Mouse (Mus musculus) layer of hippocampus, postnatal 36 days (tissue): ENCODE data around the gene Enpp7. TPM values are rescaled to one million over a fixed set of nuclear protein-coding genes. Genes with fewer than 3 reads are reported as not detected.

ENCODE experiments used
- DNase-seq, 2 experiments: peaks; one replicate each; pipeline ENCODE4 v3.0.0; 2022
- total RNA-seq, 2 experiments: library from RNA; stranded (reverse); gene quantifications; 2 replicates each; pipeline ENCODE4 v1.2.3; 2021

Gene Enpp7
- not detected for total RNA-seq

GRCm38 (mm10) chr11:118987999-118988398, at the start of gene Enpp7:
Enpp7 (plus strand) TSS chr11:118988188.
- no peak for DNase-seq

GRCm38 (mm10) chr11:118939731-118940130, 48.3 kb upstream of the Enpp7 start:
- DNase-seq = no peak

GRCm38 (mm10) chr11:118940539-118940938, 47.4 kb upstream of the Enpp7 start:
- DNase-seq = peak; percentile 83 to 85

- no peak for DNase-seq
These were observed 46.7 kb upstream of the Enpp7 start for GRCm38 (mm10) chr11:118941268-118941667.

DNA sequence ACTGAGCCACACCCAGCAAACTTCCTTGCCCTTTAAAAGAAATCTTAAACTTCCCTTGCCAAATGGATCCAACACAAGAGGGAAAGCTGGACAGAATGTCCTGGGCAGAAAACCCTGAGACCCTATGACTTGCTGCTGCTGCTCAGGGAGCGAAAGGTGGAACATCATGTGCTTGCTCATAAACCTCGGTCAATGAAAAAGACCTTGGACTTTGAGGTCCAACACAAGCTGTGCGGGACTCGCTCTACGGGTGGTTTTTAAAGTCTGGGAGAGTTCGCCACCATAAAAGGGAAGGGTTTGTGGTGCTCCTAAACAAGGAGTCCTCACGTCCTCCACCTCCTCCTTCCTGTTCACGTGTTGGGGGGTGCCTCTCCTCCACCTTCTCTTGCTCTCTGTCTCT, 42.1 kb upstream of the Enpp7 start:
- no peak for DNase-seq

DNA sequence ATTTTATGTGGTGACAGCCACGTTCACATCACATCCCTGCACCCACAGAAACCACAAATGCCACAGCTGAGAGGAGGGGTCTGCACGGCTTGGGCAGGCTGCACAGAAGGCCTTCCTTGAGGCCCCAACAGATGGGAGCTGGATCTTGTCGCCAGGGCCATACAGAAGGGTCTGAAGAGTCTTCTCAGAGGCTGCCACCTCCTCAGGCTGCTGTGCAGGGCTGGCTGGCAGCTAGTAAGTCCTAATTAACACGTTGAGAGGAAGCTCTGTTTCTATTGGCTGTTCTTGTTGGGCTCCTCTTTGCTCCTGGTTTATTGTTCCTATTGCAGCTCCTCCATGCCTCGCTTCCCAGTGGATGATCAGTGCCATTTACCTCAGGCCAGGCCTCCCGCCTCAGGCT, 33.0 kb upstream of the Enpp7 start:
- no peak for DNase-seq

- DNase-seq = peak; percentile 69 to 77
These were observed 30.9 kb upstream of the Enpp7 start for GRCm38 (mm10) chr11:118957070-118957471.

GRCm38 (mm10) chr11:118960649-118961048, 27.3 kb upstream of the Enpp7 start:
- DNase-seq = peak in 1 of 2 experiments; percentile 49

DNA sequence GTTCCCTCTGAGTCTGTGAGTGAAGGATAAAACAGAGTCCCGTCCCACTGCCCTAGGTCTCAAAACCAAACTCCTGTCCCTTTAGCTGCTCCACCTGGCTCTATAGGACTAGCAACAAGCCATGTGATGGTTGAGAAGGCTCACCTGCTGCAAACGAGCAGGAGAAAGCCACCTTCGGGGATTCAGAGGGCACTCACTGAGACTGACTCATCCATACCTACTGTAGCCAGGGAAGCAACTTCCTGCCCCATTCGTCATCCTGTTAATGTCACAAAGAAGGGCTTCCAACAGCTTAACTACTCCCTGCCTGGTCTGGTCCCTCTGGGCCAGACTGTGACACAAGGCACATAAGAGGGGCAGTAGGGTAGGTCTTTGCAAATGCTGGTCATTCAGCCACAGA, 25.5 kb upstream of the Enpp7 start:
- DNase-seq = no peak

DNA sequence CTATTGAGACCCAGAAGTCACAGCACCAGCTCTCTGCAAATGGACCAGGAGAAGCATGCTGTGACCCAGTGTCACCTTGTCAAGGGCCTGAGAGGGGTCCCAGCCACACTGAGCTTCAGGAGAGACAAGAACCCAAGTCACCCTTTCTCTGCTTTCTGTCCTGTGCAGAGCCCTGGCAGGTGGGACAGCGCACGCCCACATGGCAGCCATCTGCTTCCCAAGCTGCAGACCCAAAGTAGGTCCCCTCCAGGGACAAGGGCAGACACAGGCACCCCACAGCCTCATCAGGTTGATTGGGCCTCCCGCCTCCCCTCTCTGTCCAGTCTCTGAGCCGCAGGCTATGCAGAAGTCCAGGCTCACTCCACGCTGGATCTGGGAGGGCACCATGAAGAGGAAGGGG, 24.1 kb upstream of the Enpp7 start:
- DNase-seq = no peak

DNA sequence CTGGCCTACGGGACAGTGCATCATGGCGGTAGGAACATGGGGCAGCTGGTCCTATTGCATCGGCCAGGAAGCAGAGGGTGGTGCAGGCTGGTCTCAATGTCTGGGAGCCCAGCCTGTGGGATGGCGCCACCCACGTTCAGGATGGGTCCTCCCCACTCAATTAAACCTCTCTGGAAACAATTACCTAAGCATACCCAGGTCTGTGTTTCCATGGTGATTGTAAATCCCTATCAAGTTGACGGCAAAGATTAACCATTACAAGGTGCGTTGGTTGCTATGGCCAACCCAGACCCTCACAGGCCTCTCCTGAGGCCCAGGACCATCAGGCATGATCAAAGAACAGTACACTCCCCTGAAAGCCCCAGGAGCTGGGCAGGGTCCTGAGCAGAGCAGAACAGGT, 22.9 kb upstream of the Enpp7 start:
- no peak for DNase-seq

GRCm38 (mm10) chr11:118971470-118972034, 16.4 kb upstream of the Enpp7 start:
- DNase-seq = no peak

DNA sequence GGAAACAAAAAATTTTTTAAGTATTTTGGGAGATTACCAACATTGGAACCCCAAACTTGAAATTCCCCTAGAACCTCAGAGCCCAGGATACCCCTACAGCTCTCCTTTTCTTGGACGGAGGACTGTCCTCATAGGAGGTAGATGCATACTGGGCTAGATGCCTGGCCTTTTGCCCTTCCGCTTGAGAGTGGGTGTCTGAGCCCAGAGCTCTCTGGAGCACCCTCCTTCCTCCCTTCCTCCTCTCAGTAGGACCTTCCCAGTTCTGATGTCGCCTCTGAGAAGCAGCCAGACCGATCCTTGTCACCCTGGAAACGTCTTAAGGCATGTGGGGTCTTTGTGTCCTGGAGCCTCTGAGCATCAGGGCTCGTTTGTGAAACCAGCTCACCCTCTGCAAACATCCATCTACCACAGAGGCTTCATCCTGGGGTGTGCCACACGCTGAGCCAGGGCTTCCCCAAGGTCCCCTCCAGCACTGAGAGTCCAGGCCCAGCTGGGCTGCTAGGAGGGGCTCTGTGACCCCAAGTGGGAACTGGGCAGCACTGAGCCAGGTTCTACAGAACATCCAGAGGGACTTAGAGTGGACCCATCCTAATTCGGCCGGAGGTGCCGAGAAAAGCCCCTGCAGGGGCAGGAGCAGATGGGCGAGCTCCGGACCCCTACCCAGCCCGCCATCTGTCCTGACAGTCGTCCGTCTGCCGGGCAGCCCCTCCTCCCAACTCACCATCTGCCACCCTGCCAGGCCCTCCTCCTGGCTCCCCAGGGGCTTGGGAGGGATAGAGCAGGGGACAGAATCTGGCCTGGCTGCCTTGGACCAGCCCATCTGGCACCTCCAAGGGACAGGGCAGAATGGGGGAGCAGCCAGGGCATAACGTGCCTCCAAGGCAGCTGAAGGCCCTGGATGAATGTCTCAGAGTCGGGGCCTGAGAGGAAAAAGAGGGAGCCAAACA, 15.3 kb upstream of the Enpp7 start:
- no peak for DNase-seq

DNA sequence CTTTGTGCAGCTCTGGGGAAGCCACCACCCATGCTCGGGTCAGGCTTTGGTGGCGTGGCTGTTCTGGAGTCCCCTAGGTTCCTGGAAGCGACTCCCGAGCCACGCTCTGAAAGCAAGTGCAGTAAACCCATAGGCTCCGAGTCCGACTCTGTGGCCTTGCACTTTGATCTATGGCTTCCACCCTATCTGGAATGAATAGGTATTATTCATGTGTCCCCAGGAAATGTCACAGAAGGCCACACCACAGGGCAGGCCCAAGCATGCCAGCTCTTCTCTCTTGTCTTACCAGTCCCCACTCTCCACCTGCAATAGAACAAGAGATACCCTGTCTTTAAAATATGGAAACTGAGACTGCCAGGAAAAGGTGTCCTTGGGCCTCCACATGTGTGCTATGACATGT, 13.6 kb upstream of the Enpp7 start:
- no peak for DNase-seq

DNA sequence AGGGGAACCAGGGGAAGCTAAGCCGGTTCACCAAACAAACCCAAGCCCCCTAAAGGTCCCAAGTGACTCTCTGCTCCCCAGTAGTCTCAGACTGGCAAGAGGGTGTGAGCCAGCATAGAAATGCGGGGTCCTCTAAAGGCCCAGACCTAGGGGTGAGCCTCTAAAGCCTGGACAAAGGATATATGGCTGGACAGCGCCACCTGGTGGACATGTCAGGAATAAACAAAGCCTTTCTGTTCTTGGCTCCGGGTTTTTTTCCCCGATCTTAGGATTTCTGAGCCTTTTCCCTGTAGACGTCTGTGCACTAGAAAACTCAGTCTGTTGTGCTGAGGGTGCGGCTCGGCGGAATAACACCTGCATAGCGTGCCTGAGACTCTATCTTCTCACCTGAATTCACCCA, 12.6 kb upstream of the Enpp7 start:
- DNase-seq = peak; percentile 68 to 72

GRCm38 (mm10) chr11:118975917-118976316, 12.1 kb upstream of the Enpp7 start:
- DNase-seq = no peak

DNA sequence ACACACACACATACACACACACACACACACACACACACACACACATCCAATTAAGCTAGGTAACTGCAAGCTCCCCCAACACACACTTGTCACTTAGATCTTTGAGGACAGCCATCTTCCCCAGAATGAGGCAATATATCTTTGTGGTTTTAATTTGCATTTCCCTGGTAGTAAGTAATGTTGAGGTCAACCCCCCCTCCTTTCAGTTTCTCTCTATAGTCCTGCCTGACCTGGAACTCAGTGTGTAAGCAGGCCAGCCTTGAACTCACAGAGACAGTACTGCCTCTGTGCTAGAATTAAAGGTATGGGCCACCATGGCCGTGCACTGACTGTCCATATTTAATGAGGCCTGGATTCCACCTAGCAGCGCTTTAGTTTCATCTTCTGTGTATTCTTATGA, 7.6 kb upstream of the Enpp7 start:
- no peak for DNase-seq

DNA sequence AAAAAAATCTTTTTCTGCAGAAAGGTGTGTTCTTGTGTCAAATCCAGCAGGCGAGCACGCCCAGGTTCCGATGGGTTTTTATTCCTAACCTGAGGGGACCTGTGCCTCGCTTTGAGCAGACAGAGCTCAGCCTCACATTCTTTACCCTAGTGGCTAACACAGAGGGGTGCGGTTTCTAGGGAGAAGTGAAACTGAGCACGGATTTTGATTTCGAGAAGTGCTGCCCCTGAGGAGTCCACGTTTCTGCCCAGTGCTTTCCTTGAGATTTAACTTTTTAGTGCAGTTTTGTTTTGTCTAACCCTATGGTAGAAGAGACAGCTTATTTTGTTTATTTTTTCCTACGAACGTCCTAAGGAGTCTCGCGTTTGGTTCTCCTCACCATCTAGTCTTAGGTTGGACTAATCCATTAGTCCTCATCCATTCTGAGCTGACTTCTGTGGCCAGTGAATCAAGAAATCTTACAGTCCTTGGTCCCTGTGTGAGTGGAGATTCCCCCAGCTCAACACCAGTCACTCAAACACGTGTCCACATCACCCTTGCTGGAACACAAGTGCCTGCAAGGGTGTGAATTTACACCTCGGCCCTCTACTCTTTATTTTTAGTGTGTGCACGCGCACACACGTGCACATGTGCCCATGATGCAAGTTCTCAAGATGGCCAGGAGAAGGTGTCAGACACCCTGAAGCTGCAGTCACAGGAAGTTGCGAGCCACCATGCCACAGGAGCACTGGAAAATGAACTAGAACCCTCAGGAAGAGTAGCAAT, 6.8 kb upstream of the Enpp7 start:
- DNase-seq = no peak

- DNase-seq = no peak
These were observed 5.3 kb upstream of the Enpp7 start for GRCm38 (mm10) chr11:118982593-118983113.

DNA sequence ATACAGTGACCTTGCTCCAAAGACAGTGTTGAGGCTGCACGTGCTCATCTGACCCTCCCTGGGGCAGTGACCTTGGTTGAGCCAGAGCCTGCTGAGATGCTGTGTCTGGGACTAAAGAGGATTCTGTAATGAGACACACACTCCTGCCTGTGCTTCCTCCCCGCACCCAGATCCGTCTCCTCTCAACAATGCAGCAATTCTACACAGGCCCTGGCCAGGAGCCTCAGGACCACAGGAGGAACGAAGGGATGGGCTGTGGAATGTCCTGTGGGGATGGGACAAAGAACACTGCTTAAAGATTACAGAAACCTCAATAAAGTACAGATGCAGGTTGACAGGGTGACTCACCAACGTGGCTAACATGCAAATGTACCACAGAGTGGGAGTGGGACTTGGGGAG, 2.4 kb upstream of the Enpp7 start:
- no peak for DNase-seq

DNA sequence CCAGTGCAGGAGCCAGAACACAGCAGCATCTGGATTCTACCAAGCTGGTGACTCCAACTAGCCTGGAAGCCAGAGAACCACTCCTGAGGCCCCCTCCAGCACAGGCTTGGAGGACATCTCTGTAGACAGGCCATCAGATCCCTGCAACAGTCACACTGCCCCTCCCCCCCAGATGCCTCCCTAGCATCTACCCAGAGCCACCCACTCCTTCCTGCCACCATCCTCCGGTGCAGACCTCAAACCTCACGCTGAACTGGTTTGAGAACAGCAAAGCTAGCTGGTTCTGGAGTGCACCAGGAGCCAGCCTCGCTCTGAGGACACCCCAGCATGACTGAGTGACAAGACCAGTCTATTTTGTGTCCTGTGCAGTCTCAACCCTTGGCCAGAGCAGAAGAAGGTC, 4.8 kb downstream of the Enpp7 start:
- DNase-seq = no peak

DNA sequence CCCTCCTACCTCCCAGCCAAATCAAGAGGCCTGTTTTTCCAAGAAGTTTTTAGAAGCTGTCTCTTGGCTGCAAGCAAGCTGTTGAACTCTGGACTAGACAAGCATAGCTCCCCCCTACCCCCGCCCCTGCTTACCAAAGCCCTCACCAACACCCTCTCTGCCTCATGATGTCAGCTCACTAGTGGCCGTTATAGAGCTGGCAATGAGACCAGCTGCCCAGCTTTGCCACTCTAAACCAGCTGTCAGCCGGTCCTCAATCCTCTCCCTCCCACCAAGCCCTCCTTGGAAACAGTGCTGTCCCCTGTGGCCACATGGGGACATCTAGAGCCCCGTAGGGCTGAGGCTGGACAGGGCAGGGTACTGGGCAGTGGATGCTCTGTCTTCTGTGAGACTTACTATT, 7.5 kb downstream of the Enpp7 start:
- DNase-seq = no peak

- DNase-seq = no peak
These were observed 9.2 kb downstream of the Enpp7 start for GRCm38 (mm10) chr11:118997182-118997581.
